Mouse (Mus musculus) colon, adult 2 months (tissue): Measurements from ENCODE around the gene Dcaf8. TPM values are rescaled to one million over a fixed set of nuclear protein-coding genes. Genes with fewer than 3 reads are reported as not detected.

Source experiments
- polyA plus RNA-seq: library from polyadenylated mRNA; depleted of rRNA; stranded (reverse); fragments of >200 nt; gene quantifications from 2 replicates; pipeline ENCODE4 v1.2.3, GENCODE M21; 2012; rRNA removed

Dcaf8 gene
- 43.7 and 46.7 TPM in 2 replicates for polyA plus RNA-seq

DNA sequence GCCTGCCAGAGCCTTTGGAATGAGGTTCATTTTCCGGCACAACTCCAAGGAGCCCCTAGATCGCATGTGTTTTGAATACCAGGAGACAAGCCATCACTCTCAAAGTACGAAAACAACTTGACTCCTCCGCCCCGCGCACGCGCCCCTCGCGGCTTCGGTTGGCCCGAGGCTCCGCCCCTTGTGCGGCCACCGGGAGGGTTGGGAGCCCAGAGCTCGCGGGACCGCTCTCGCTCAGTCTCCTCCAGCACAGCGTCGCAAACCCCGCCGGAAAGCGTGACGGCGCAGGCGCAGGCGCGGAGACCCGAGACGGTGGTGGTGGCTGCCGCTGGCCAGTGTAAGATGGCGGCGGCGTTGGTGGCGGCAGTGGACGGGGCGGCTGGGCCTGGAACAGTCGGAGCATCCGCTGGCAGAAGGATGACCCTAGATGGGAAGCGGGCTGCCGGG lies at the start of gene Dcaf8:
Gene Dcaf8 (plus strand): TSS at position 250 of the 444 bp plus-strand sequence.

GRCm38 (mm10) chr1:172126376-172127347 lies 21.2 kb upstream of the Dcaf8 start, which contains the start of gene Pex19:
Gene Pex19 (plus strand): TSS chr1:172126755.

DNA sequence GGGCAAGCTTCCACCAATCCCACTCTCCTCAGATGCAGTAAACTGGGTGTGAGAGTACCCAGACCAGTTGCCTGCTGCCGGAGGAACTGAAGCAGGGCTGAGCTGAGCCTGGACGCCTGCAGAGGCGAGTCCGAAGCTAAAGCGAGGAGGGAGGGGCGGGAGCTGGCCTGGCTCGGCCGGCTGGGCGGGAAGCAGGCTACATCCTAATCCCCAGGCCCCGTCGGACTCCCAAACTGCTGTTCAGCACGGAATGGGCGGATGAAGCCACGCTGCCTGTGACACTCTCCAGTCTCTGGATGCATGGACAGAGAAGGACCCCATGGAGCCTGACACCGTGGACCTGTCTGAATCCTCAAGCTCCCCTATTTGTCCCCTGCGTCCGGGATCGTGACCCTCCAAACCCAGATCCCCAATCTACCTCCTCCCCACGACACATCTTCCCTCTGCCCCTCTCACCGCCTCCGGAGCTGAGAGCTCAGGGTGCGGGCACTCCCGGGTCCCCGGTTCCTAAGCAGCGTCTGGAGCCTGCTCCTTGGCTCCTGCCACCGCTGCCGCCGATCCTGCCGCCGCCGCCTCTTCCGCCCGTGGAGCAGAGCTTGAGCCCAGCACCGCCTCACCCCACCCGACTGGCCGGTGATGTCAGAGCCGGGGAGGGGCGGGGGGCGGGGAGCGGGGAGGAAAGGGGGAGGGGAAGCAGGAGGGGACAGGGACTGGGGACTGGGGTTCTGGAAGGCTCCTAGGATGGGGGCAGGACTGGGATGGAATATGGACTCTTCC lies 58.4 kb downstream of the Dcaf8 start, which contains the start of gene Pea15a:
Gene Pea15a (minus strand): TSS at position 664 of the 777 bp plus-strand sequence.

GRCm38 (mm10) chr1:172219451-172220406 lies 71.8 kb downstream of the Dcaf8 start, which contains the start of gene Casq1:
Gene Casq1 (minus strand): TSS chr1:172219868.

Other genes starting within 250 kb of the Dcaf8 start
- 0.20 and 0.27 TPM in 2 replicates for gene Slamf6, start 230.6 kb upstream of the Dcaf8 start, polyA plus RNA-seq
- 2.5 and 2.6 TPM in 2 replicates for gene Vangl2, start 119.6 kb upstream of the Dcaf8 start, polyA plus RNA-seq
- not detected in 2 replicates for gene Nhlh1, start 90.5 kb upstream of the Dcaf8 start, polyA plus RNA-seq
- 26.1 and 37.2 TPM in 2 replicates for gene Copa, start 65.6 kb upstream of the Dcaf8 start, polyA plus RNA-seq
- 99.1 and 101 TPM in 2 replicates for gene Ncstn, start 65.3 kb upstream of the Dcaf8 start, polyA plus RNA-seq
- gene Pex19, start 21.3 kb upstream of the Dcaf8 start, polyA plus RNA-seq: 41.3 and 47.3 TPM in 2 replicates
- gene Pea15a, start 58.7 kb downstream of the Dcaf8 start, polyA plus RNA-seq: 26.6 and 27.5 TPM in 2 replicates
- gene Casq1, start 71.8 kb downstream of the Dcaf8 start, polyA plus RNA-seq: 0.22 and 0.60 TPM in 2 replicates
- gene Atp1a4, start 110.3 kb downstream of the Dcaf8 start, polyA plus RNA-seq: 0.06 TPM in 1 of 2 replicates, not detected in the other
- gene Igsf8, start 113.6 kb downstream of the Dcaf8 start, polyA plus RNA-seq: 141 and 148 TPM in 2 replicates
- 10.9 and 12.5 TPM in 2 replicates for gene Atp1a2, start 150.0 kb downstream of the Dcaf8 start, polyA plus RNA-seq
- gene Kcnj9, start 181.2 kb downstream of the Dcaf8 start, polyA plus RNA-seq: 0.27 and 0.28 TPM in 2 replicates
- 0.76 and 0.86 TPM in 2 replicates for gene Kcnj10, start 193.1 kb downstream of the Dcaf8 start, polyA plus RNA-seq
- 7.3 and 8.8 TPM in 2 replicates for gene Pigm, start 228.5 kb downstream of the Dcaf8 start, polyA plus RNA-seq